Comparison of ENCODE assay signal across 9 mouse cellular contexts in the genomic region with DNA sequence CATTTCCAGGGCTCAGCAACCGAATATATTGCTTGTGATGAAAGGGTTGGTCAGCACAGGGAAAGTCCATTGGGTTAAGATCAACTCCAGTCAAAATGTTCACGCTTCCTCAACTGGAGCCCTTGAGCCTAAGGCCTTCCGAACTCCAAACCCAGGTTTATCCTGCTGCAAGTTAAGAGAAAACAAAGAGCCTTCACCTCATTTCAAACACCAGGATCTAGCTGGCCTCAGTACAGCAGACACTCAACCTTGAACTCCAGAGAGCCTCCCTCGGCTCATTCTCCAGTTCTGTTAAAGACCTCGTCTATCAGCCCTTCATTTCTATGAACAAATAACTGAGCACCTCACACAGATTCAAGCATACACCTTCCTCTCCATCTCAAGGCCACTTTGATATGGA. TPM values are rescaled to one million over a fixed set of nuclear protein-coding genes. Genes with fewer than 3 reads are reported as not detected.
DNase-seq lines count a peak whose midpoint lies in the region; ATAC-seq and TF ChIP-seq lines count a peak whose summit lies in the region.
"Had no signal": no experiment of that assay in that cellular context is flagged by ENCODE, and none has a peak within 500 bp of the region (broad histone marks: within the 10 kb centered on the region; RNA-seq: fewer than 3 reads in every experiment).

No protein-coding gene starts in this region.

- peak overlapping the region; percentile 26 for H3K9ac ChIP-seq in liver, adult 2 months (ENCODE audit: low read depth, low read length)
- H3K9ac ChIP-seq in embryonic facial prominence, embryonic 13.5 days, result peak overlapping the region; percentile 94
- peak overlapping the region; percentile 95 for H3K9ac ChIP-seq in intestine, postnatal 0 days (ENCODE audit: low read depth, low read length)
- peak overlapping the region; percentile 95; the same call in 1 of the 2 replicates for H3K9ac ChIP-seq in neural tube, embryonic 14.5 days (replicated peaks; ENCODE audit: low read depth, low read length)

- peak overlapping the region; percentile 72 for H3K4me2 ChIP-seq in embryonic facial prominence, embryonic 13.5 days
- H3K4me2 ChIP-seq in intestine, postnatal 0 days (replicated peaks; ENCODE audit: low read depth), result peak overlapping the region; percentile 66
- H3K4me2 ChIP-seq in neural tube, embryonic 14.5 days (ENCODE audit: low read depth, low read length), result peak overlapping the region; percentile 78

- H3K9me3 ChIP-seq in embryonic facial prominence, embryonic 13.5 days, result no peaks in the 10 kb centered on the region
- H3K9me3 ChIP-seq in intestine, postnatal 0 days (ENCODE audit: control insufficient read depth), result no peaks in the 10 kb centered on the region
- H3K9me3 ChIP-seq in neural tube, embryonic 14.5 days (ENCODE audit: control insufficient read depth, low read length), result no peaks in the 10 kb centered on the region

- TF ChIP-seq CTCF in liver, adult 2 months (IDR thresholded peaks at IDR 0.05; ENCODE audit: low read depth, low read length), result no peak
- no peak for TF ChIP-seq CTCF in intestine, postnatal 0 days (IDR thresholded peaks at IDR 0.05; ENCODE audit: low read depth)

- WGBS in liver, adult 2 months, result 28% methylated on average over 5 of the region's 5 CpGs
- WGBS in embryonic facial prominence, embryonic 13.5 days, result 52% methylated on average over 5 of the region's 5 CpGs
- 31% methylated on average over 5 of the region's 5 CpGs for WGBS in intestine, postnatal 0 days
- WGBS in neural tube, embryonic 14.5 days, result 56% methylated on average over 5 of the region's 5 CpGs

- ATAC-seq in embryonic facial prominence, embryonic 13.5 days (ENCODE audit: insufficient number of reproducible peaks, insufficient read depth, low FRiP score, low TSS enrichment, low read depth), result no peak
- no peak for ATAC-seq in intestine, postnatal 0 days
- ATAC-seq in neural tube, embryonic 14.5 days (ENCODE audit: low read depth), result no peak
- ATAC-seq in activated CD4-positive, CD25-positive, alpha-beta regulatory T cell, adult 4 months, result no peak
- no peak for ATAC-seq in frontal cortex, adult (ENCODE audit: low TSS enrichment)

- 0 out of 2 replicates have a peak, but pooled peaks cover 3% of the 10 kb centered on the region for H3K36me3 ChIP-seq in liver, adult 2 months (ENCODE audit: control insufficient read depth, insufficient read depth, low read length)
- H3K36me3 ChIP-seq in embryonic facial prominence, embryonic 13.5 days, result peaks cover 18% of the 10 kb centered on the region
- H3K36me3 ChIP-seq in intestine, postnatal 0 days (ENCODE audit: control insufficient read depth, insufficient read depth), result peaks cover 11% of the 10 kb centered on the region; the same call in 1 of the 2 replicates
- H3K36me3 ChIP-seq in neural tube, embryonic 14.5 days (ENCODE audit: control insufficient read depth, insufficient read depth, low read length), result peaks cover 8% of the 10 kb centered on the region

- H3K79me2 ChIP-seq in liver, adult 2 months (ENCODE audit: control insufficient read depth, insufficient read depth, low read length), result peaks cover 3% of the 10 kb centered on the region; the same call in 1 of the 2 replicates

- peaks cover 10% of the 10 kb centered on the region for H3K4me1 ChIP-seq in liver, adult 2 months (ENCODE audit: control insufficient read depth, insufficient read depth, low read length)
- peaks cover 15% of the 10 kb centered on the region for H3K4me1 ChIP-seq in embryonic facial prominence, embryonic 13.5 days
- H3K4me1 ChIP-seq in intestine, postnatal 0 days (replicated peaks; ENCODE audit: control insufficient read depth, insufficient read depth, low read length), result no peaks in the 10 kb centered on the region
- peaks cover 12% of the 10 kb centered on the region for H3K4me1 ChIP-seq in neural tube, embryonic 14.5 days (ENCODE audit: control insufficient read depth, insufficient read depth, low read length)

- peak overlapping the region; percentile 93 for H3K4me3 ChIP-seq in liver, adult 2 months (ENCODE audit: insufficient read depth, low read depth, low read length)
- H3K4me3 ChIP-seq in embryonic facial prominence, embryonic 13.5 days, result peak overlapping the region; percentile 86
- peak overlapping the region; percentile 95 for H3K4me3 ChIP-seq in intestine, postnatal 0 days (ENCODE audit: low read depth, low read length)
- H3K4me3 ChIP-seq in neural tube, embryonic 14.5 days (ENCODE audit: low read depth, low read length), result peak overlapping the region; percentile 87

- no peaks in the 10 kb centered on the region for H3K27me3 ChIP-seq in liver, adult 2 months (ENCODE audit: control insufficient read depth, insufficient read depth, low read length)
- H3K27me3 ChIP-seq in embryonic facial prominence, embryonic 13.5 days, result no peaks in the 10 kb centered on the region
- H3K27me3 ChIP-seq in intestine, postnatal 0 days (replicated peaks; ENCODE audit: control insufficient read depth, insufficient read depth, low read length), result no peaks in the 10 kb centered on the region
- H3K27me3 ChIP-seq in neural tube, embryonic 14.5 days (ENCODE audit: control insufficient read depth, insufficient read depth, low read length), result no peaks in the 10 kb centered on the region

- 0 out of 2 replicates have a peak overlapping the region, but pooled peaks have one; percentile 2 for H3K27ac ChIP-seq in liver, adult 2 months (replicated peaks; ENCODE audit: insufficient read depth, low read depth, low read length)
- no peak overlapping the region for H3K27ac ChIP-seq in embryonic facial prominence, embryonic 13.5 days
- no peak overlapping the region; the same call in 1 of the 2 replicates for H3K27ac ChIP-seq in intestine, postnatal 0 days (ENCODE audit: low read depth, low read length)
- H3K27ac ChIP-seq in neural tube, embryonic 14.5 days (ENCODE audit: low read depth, low read length), result no peak overlapping the region

- no peak for TF ChIP-seq POLR2A in liver, adult 2 months (IDR thresholded peaks at IDR 0.05; ENCODE audit: extremely low read depth, insufficient read depth, low read length)

- peak; percentile 14 for DNase-seq in liver, adult 2 months (ENCODE audit: extremely low read depth, low read depth, low spot score)
- DNase-seq in liver, result no peak
- no peak for DNase-seq in spleen, postnatal 10 days (ENCODE audit: low spot score in 2 of 2)
- DNase-seq: lung, postnatal 36 days had no signal

RNA-seq across cellular contexts. Expression of gene Lig3, which starts 0.8 kb away (rescaled TPM):
- total RNA-seq in liver, adult 2 months (2014; rRNA removed), result 15.4 TPM in 2 replicates
- 6.1 and 8.0 TPM in 2 replicates for polyA plus RNA-seq in liver, adult 2 months (2012; rRNA removed)
- polyA plus RNA-seq in embryonic facial prominence, embryonic 13.5 days (2015; fragmentation: Nextera tagmentation; extraction: Ambion mirVana), result 33.9 and 34.7 TPM in 2 replicates
- 8.4 and 9.2 TPM in 2 replicates for polyA plus RNA-seq in intestine, postnatal 0 days (2015; fragmentation: Nextera tagmentation; extraction: Ambion mirVana)
- 25.4 and 33.8 TPM in 2 replicates for polyA plus RNA-seq in neural tube, embryonic 14.5 days (2014; fragmentation: Nextera tagmentation; extraction: Ambion mirVana)
- polyA plus RNA-seq in activated CD4-positive, CD25-positive, alpha-beta regulatory T cell, adult 4 months (2017; shearing (Covaris generic)), result 10 to 100 TPM; 15.5 to 18.6 TPM

RNA-seq across cellular contexts. Expression of gene Zfp830, which starts 16.0 kb away (rescaled TPM):
- 7.8 and 9.1 TPM in 2 replicates for total RNA-seq in liver, adult 2 months (2014; rRNA removed)
- polyA plus RNA-seq in liver, adult 2 months (2012; rRNA removed), result 4.3 TPM in 2 replicates
- 42.0 and 42.7 TPM in 2 replicates for polyA plus RNA-seq in embryonic facial prominence, embryonic 13.5 days (2015; fragmentation: Nextera tagmentation; extraction: Ambion mirVana)
- 19.5 and 21.1 TPM in 2 replicates for polyA plus RNA-seq in intestine, postnatal 0 days (2015; fragmentation: Nextera tagmentation; extraction: Ambion mirVana)
- polyA plus RNA-seq in neural tube, embryonic 14.5 days (2014; fragmentation: Nextera tagmentation; extraction: Ambion mirVana), result 29.0 and 31.3 TPM in 2 replicates
- 10 to 100 TPM; 31.2 to 33.4 TPM for polyA plus RNA-seq in activated CD4-positive, CD25-positive, alpha-beta regulatory T cell, adult 4 months (2017; shearing (Covaris generic))

RNA-seq across cellular contexts. Expression of gene Cct6b, which starts 16.0 kb away (rescaled TPM):
- total RNA-seq in liver, adult 2 months (2014; rRNA removed), result 0.87 and 1.2 TPM in 2 replicates
- polyA plus RNA-seq in liver, adult 2 months (2012; rRNA removed), result 0.07 and 0.16 TPM in 2 replicates
- polyA plus RNA-seq in embryonic facial prominence, embryonic 13.5 days (2015; fragmentation: Nextera tagmentation; extraction: Ambion mirVana), result 0.29 and 0.52 TPM in 2 replicates
- 0.27 and 0.29 TPM in 2 replicates for polyA plus RNA-seq in intestine, postnatal 0 days (2015; fragmentation: Nextera tagmentation; extraction: Ambion mirVana)
- polyA plus RNA-seq in neural tube, embryonic 14.5 days (2014; fragmentation: Nextera tagmentation; extraction: Ambion mirVana), result 0.33 and 0.44 TPM in 2 replicates
- polyA plus RNA-seq in activated CD4-positive, CD25-positive, alpha-beta regulatory T cell, adult 4 months (2017; shearing (Covaris generic)), result under 1 TPM in 1 of 2 experiments, not detected in 1; 0.67 TPM

Comparison
In these comparisons a context has a peak if more than half of its experiments do, and no peak if none do; other contexts are left out.
1. H3K9ac ChIP-seq: peak in every context shown above with its lines; median percentile 95 in intestine, postnatal 0 days; 95 in neural tube, embryonic 14.5 days; 94 in embryonic facial prominence, embryonic 13.5 days; 26 in liver, adult 2 months.